Mouse (Mus musculus) hindbrain, embryonic 14.5 days (tissue): ENCODE measurements around the gene A930004D18Rik. TPM values are rescaled to one million over a fixed set of nuclear protein-coding genes. Genes with fewer than 3 reads are reported as not detected.
A peak's percentile ranks its signal among the peaks of the same experiment; 100 is the strongest.

Experiments used
- ATAC-seq: fragments of 200-750 bp; cut with Nextera tagmentation; 2 replicates; pipeline ENCODE4 v1.8.0; 2017; ENCODE audit warnings: moderate number of reproducible peaks, mild to moderate bottlenecking, moderate TSS enrichment, moderate library complexity; ENCODE audit not compliant: low FRiP score
- DNase-seq: peaks from one replicate; pipeline ENCODE4 v3.0.0-alpha.2; 2015; ENCODE audit warnings: low spot score
- H3K27ac ChIP-seq: fragments of 300-500 bp; sonication (generic); 2 replicates; pipeline ENCODE4 v1.5.1; 2014; ENCODE audit warnings: mild to moderate bottlenecking, moderate library complexity
- H3K27me3 ChIP-seq: fragments of 300-500 bp; sonication (generic); 2 replicates; pipeline ENCODE4 v1.6.1; 2014; ENCODE audit warnings: mild to moderate bottlenecking, low read length, mixed read lengths; ENCODE audit not compliant: control insufficient read depth, insufficient read depth
- H3K36me3 ChIP-seq: fragments of 300-500 bp; sonication (generic); replicated peaks from 2 replicates; pipeline ENCODE4 v1.6.1; 2014; ENCODE audit not compliant: control insufficient read depth, insufficient read depth
- H3K4me1 ChIP-seq: fragments of 300-500 bp; sonication (generic); replicated peaks from 2 replicates; pipeline ENCODE4 v1.6.1; 2014; ENCODE audit warnings: antibody characterized with exemption, low read length, mixed read lengths; ENCODE audit not compliant: control insufficient read depth, insufficient read depth
- H3K4me2 ChIP-seq: fragments of 300-500 bp; sonication (generic); replicated peaks from 2 replicates; pipeline ENCODE4 v1.6.1; 2014; ENCODE audit warnings: mild to moderate bottlenecking, moderate library complexity
- H3K4me3 ChIP-seq: fragments of 300-500 bp; sonication (generic); replicated peaks from 2 replicates; pipeline ENCODE4 v1.5.1; 2014; ENCODE audit warnings: mild to moderate bottlenecking, low read length
- H3K9ac ChIP-seq: fragments of 300-500 bp; sonication (generic); 2 replicates; pipeline ENCODE4 v1.6.1; 2014
- H3K9me3 ChIP-seq: fragments of 300-500 bp; sonication (generic); 2 replicates; pipeline ENCODE4 v1.6.1; 2016; ENCODE audit warnings: low read length; ENCODE audit not compliant: control insufficient read depth
- WGBS: fragments of 180-500 bp; shearing (Covaris S2); extraction: QIAGEN DNeasy Blood & Tissue Kit; methylation state at CpG from one replicate; pipeline ENCODE4 v1.1.7; 2014; 5-methylcytosine and 5-hydroxymethylcytosine counted together
- polyA plus RNA-seq: library from polyadenylated mRNA; unstranded; fragments of >200 nt; fragmentation: Nextera tagmentation; extraction: Ambion mirVana; gene quantifications from 2 replicates; pipeline ENCODE4 v1.2.1, GENCODE M21; 2014

Gene A930004D18Rik
- polyA plus RNA-seq, 1 experiment from 2014 or later, result 6.3 TPM

- WGBS, result under 1% methylated on average over 18 of the region's 18 CpGs
- ATAC-seq (peak; percentile 61), DNase-seq (peak; percentile 72)
- Histone ChIP-seq H3K4me3 (peak overlapping the region; percentile 85), H3K36me3 (peaks cover 7% of the 10 kb centered on the region; the same call in 1 of the 2 replicates), H3K4me1 (peaks cover 16% of the 10 kb centered on the region), H3K9ac (peak overlapping the region; percentile 94), H3K4me2 (peak overlapping the region; percentile 63), H3K27ac (peak overlapping the region; percentile 99), H3K27me3 (no peaks in the 10 kb centered on the region), H3K9me3 (no peaks in the 10 kb centered on the region)
Measured at GRCm38 (mm10) chr2:18063763-18064251, 26.3 kb upstream of the A930004D18Rik start.

DNA sequence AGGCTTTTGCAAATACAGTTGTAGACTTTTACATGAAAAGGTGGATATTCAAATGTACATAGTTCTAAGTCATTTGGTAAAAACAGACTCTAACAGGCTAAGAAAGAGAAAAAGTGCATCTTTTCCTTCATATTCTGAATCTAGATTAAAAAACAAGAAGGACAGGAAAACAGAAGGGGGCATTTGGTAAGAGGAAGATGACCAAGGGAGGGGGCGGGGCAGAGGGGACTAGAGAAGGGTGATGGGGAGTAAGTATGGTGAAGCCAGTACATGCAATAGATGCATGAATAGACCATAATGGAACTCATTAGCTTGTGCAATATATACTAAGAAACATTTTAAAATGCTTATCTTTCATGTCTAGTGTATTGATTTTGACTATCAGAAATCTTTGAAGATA, 22.9 kb upstream of the A930004D18Rik start:
- Histone ChIP-seq H3K27ac (no peak overlapping the region), H3K9me3 (no peaks in the 10 kb centered on the region), H3K36me3 (no peaks in the 10 kb centered on the region), H3K4me1 (peaks cover 15% of the 10 kb centered on the region), H3K27me3 (no peaks in the 10 kb centered on the region), H3K4me2 (no peak overlapping the region), H3K9ac (no peak overlapping the region), H3K4me3 (no peak overlapping the region)
- 24% methylated on average over 1 of the region's 1 CpGs for WGBS
- ATAC-seq (no peak), DNase-seq (no peak)

GRCm38 (mm10) chr2:18059891-18060290, 22.4 kb upstream of the A930004D18Rik start:
- H3K9ac ChIP-seq, result no peak overlapping the region
- peaks cover 15% of the 10 kb centered on the region for H3K4me1 ChIP-seq
- ATAC-seq (no peak), DNase-seq (peak; percentile 25)
- H3K27me3 ChIP-seq, result no peaks in the 10 kb centered on the region
- no peaks in the 10 kb centered on the region for H3K9me3 ChIP-seq
- H3K27ac ChIP-seq, result no peak overlapping the region
- H3K36me3 ChIP-seq, result no peaks in the 10 kb centered on the region
- no peak overlapping the region for H3K4me2 ChIP-seq
- H3K4me3 ChIP-seq, result no peak overlapping the region
- 64% methylated on average over 1 of the region's 1 CpGs for WGBS

DNA sequence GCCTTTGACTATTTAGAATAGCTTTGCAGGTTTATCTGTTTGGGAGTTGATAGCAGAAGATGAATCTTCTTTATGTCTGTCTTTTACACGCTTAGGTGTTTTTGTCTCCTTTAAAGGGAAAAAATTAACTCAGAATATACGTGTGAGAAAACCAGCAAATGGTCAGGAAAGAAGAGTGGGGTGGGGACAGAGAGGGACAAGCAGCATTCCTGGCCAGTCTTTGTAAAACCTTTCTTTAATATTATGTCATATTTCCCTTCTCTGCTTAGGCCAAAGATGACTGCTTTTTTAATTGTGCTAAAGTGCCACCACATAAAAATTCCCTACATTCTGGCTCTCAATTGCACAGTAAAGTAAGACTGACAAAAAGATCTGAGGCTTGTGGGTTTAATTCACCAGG, 21.5 kb upstream of the A930004D18Rik start:
- Histone ChIP-seq H3K9me3 (no peaks in the 10 kb centered on the region), H3K4me1 (peaks cover 15% of the 10 kb centered on the region), H3K4me3 (no peak overlapping the region), H3K36me3 (no peaks in the 10 kb centered on the region), H3K9ac (peak overlapping the region; percentile 94), H3K4me2 (peak overlapping the region; percentile 77), H3K27me3 (no peaks in the 10 kb centered on the region), H3K27ac (no peak overlapping the region)
- 16% methylated on average over 2 of the region's 2 CpGs for WGBS
- ATAC-seq (no peak), DNase-seq (peak; percentile 40)

GRCm38 (mm10) chr2:18058146-18058708, 20.7 kb upstream of the A930004D18Rik start:
- Histone ChIP-seq H3K27ac (peak overlapping the region; percentile 99), H3K4me2 (peak overlapping the region; percentile 77), H3K27me3 (no peaks in the 10 kb centered on the region), H3K36me3 (no peaks in the 10 kb centered on the region), H3K9me3 (no peaks in the 10 kb centered on the region), H3K9ac (peak overlapping the region; percentile 94), H3K4me1 (peaks cover 15% of the 10 kb centered on the region), H3K4me3 (peak overlapping the region; percentile 64)
- no peak for ATAC-seq
- DNase-seq, result peak; percentile 55
- WGBS, result 12% methylated on average over 9 of the region's 9 CpGs

DNA sequence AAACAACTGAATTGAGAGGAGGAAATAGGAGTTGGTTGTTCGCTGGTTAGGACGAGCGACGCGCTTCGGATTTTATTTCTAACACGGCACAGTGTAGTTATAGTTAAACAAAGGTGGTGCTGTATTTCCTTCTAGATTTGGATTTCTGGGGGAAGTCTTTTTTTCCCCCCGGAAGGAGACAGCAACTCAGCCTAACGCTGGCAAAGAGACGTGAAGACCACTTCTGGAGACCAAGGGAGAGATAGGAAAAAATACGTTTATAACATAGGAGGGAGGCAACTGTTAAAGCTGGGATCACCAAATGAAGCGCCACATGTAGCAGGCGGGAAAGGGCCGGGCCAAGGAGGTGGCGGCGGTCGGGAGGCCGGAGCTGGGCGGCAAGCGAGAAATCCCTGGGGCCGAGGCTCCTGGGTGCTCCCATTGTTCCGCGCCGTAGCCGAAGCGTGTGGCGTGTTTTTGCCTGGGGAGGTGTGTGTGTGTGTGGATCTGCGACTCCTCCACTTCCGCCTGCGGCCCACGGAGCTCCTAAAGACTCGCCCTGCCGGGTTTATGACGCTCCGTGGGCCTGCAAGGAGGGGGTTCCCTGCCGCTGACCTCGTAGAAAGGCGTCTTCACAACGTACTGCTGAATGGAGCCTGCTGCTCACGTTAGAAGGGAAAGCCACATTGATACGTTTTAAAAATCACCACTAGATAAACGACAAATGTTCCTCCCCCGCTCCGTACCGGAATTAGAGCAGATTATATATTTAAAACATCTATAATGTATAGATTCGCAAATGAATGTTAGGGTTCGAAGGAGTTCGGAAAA, 20.0 kb upstream of the A930004D18Rik start:
- peak overlapping the region; percentile 77 for H3K4me2 ChIP-seq
- peaks cover 15% of the 10 kb centered on the region for H3K4me1 ChIP-seq
- H3K27ac ChIP-seq, result peak overlapping the region; percentile 99
- H3K9me3 ChIP-seq, result no peaks in the 10 kb centered on the region
- no peaks in the 10 kb centered on the region for H3K36me3 ChIP-seq
- peak overlapping the region; percentile 94 for H3K9ac ChIP-seq
- peak overlapping the region; percentile 64 for H3K4me3 ChIP-seq
- DNase-seq (peak; percentile 64), ATAC-seq (no peak)
- H3K27me3 ChIP-seq, result no peaks in the 10 kb centered on the region
- under 1% methylated on average over 48 of the region's 48 CpGs for WGBS

- under 1% methylated on average over 47 of the region's 50 CpGs for WGBS
- peak; percentile 94 for ATAC-seq
Measured at GRCm38 (mm10) chr2:18056786-18057255, 19.3 kb upstream of the A930004D18Rik start.

GRCm38 (mm10) chr2:18055929-18056785, 18.6 kb upstream of the A930004D18Rik start:
- peak; percentile 93 for ATAC-seq

More at GRCm38 (mm10) chr2:18056786-18057255, 19.3 kb upstream of the A930004D18Rik start:
- peak overlapping the region; percentile 99 for H3K27ac ChIP-seq
- H3K9me3 ChIP-seq, result no peaks in the 10 kb centered on the region
- no peaks in the 10 kb centered on the region for H3K36me3 ChIP-seq
- H3K27me3 ChIP-seq, result no peaks in the 10 kb centered on the region
- peak overlapping the region; percentile 94 for H3K9ac ChIP-seq
- H3K4me3 ChIP-seq, result peak overlapping the region; percentile 64
- DNase-seq, result peak; percentile 82
- peak overlapping the region; percentile 77 for H3K4me2 ChIP-seq
- H3K4me1 ChIP-seq, result peaks cover 15% of the 10 kb centered on the region

More at GRCm38 (mm10) chr2:18055929-18056785, 18.6 kb upstream of the A930004D18Rik start:
- Histone ChIP-seq H3K4me2 (peak overlapping the region; percentile 77), H3K4me1 (peaks cover 22% of the 10 kb centered on the region), H3K27me3 (no peaks in the 10 kb centered on the region), H3K36me3 (no peaks in the 10 kb centered on the region), H3K27ac (peak overlapping the region; percentile 99), H3K9ac (peak overlapping the region; percentile 94), H3K9me3 (no peaks in the 10 kb centered on the region), H3K4me3 (peak overlapping the region; percentile 64)
- WGBS, result under 1% methylated on average over 47 of the region's 66 CpGs
- peak; percentile 88 for DNase-seq
